Mouse (Mus musculus) testis, postnatal 14 days (tissue): ENCODE data around the gene Pcdh9.

Experiments used
- DNase-seq: peaks from one replicate; pipeline ENCODE4 v3.0.0; 2021; ENCODE audit warnings: low spot score

Pcdh9 gene

GRCm38 (mm10) chr14:93039326-93040221 lies 850.9 kb downstream of the Pcdh9 start:
- DNase-seq: no peak

- DNase-seq: no peak
These were observed 881.1 kb downstream of the Pcdh9 start for GRCm38 (mm10) chr14:93009147-93010064.
